Mouse (Mus musculus): ENCODE results near the gene Mttp. TPM values are rescaled to one million over a fixed set of nuclear protein-coding genes. Genes with fewer than 3 reads are reported as not detected.
A peak's percentile ranks its signal among the peaks of the same experiment; 100 is the strongest.

The Mttp gene
- polyA plus RNA-seq, 1 experiment from 2014 or later = 7.9 TPM

DNA sequence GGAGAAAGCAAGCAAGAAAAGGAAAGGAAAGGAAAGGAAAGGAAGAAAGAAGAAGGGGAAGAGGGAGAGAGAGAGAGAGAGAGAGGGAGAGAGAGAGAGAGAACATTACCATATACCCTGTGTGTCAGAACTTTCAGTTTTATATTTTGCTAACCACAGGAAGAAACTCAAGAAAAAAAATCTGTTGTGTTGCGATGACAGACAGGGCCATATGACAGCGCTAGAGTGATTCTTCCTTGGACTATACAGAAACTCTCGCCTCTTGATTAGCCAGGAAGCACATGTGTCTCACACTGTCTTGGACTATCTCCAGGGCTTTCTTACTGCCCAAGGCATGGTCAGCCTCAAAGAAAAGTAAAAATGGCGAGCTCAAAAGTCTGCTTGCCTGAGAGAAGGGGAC lies 82.1 kb downstream of the Mttp start:
- DNase-seq (ENCODE audit: low read depth, low spot score) = no peak
- in situ Hi-C loops (cut with MboI; ENCODE audit: low pct_unique_long_range_greater_than_20kb) = no loop called here
- ATAC-seq = no peak
- TF ChIP-seq CTCF (IDR thresholded peaks at IDR 0.05) = no peak
- ChIA-PET CTCF (interaction anchor here (1.1 to 1.5 kb wide), 2 partner anchors 15 to 82 kb away, joined by 3 to 5 read pairs; partner anchors contain the start of gene Mttp), POLR2A (no interaction called here)
- no peaks in the 10 kb centered on the region for H3K27me3 ChIP-seq

DNA sequence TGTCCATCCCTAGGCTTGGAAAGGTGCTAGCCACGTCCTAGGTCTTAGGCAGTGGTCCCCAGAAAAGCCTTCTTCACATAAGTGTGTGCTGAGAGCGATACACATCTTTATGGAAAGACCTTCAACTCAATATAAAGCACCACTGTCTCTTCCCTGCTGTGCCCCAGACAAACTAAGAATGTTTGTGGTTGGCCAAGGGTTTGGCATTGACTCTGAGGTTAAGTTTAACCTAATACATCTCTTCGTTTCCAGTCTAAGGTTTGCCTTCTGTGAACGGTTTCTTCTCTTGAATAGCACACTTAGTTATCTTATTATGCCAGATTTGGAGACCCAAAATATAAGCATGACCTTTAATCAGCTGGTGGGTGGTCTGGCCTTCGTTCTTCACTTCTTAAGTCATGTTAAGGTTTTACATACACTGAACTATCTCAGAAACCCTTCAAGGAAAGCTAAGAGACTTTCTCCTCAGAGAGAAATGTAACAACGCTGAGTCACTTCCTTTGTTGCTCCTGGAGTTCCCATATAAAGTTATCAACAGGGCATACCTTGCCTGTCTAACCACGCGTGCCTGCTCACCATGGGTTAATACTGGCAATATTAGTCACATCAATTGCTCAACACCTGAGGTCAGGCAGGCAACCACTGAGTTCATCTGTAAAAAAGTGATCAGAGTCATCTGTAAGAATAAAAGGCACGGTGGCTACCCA lies 83.4 kb downstream of the Mttp start:
- in situ Hi-C loops (cut with MboI; ENCODE audit: low pct_unique_long_range_greater_than_20kb) = no loop called here
- CTCF ChIA-PET = interaction anchor here (1.3 to 1.5 kb wide), 3 partner anchors 9 to 70 kb away, joined by 3 to 6 read pairs (median 4); no protein-coding TSS in a partner anchor
- ATAC-seq = peak; percentile 84

DNA sequence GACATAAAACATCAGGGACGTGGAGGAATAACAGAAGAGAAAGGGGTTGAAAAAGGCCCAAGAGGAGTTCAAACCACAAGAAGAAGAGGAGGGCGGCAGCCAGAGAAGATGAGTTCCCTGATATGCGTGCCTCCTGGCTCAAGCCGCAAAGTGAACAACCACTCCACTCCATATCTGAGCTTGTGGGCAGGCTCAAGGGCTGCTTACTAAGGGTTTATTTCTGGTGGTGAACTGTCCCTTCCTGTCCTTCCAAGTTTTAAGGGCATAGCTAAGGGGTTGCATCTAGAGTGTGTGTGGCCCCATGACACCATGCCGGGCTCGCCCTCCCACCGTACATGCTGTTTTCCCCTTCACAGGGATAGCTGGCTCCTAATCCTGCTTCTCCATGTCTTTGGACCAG lies 84.3 kb downstream of the Mttp start:
- DNase-seq (ENCODE audit: low read depth, low spot score) = no peak
- in situ Hi-C loops (cut with MboI; ENCODE audit: low pct_unique_long_range_greater_than_20kb) = no loop called here
- no peak for ATAC-seq
- ChIA-PET POLR2A (interaction anchor here (0.7 kb wide), 1 partner anchor 81 kb away, joined by 3 read pairs; no protein-coding TSS in a partner anchor), CTCF (interaction anchor here (0.5 to 1.5 kb wide), 2 partner anchors 8 to 195 kb away, joined by 3 to 6 read pairs; no protein-coding TSS in a partner anchor)
- H3K27me3 ChIP-seq = no peaks in the 10 kb centered on the region
- TF ChIP-seq CTCF (IDR thresholded peaks at IDR 0.05) = no peak

More for the DNA sequence above, 83.4 kb downstream of the Mttp start:
- no peaks in the 10 kb centered on the region for H3K27me3 ChIP-seq
- DNase-seq (ENCODE audit: low read depth, low spot score) = peak; percentile 77
- no peak for TF ChIP-seq CTCF (IDR thresholded peaks at IDR 0.05)
- POLR2A ChIA-PET = interaction anchor here (0.6 to 1.3 kb wide), 4 partner anchors 60 to 142 kb away, joined by 3 to 5 read pairs (median 3); no protein-coding TSS in a partner anchor

DNA sequence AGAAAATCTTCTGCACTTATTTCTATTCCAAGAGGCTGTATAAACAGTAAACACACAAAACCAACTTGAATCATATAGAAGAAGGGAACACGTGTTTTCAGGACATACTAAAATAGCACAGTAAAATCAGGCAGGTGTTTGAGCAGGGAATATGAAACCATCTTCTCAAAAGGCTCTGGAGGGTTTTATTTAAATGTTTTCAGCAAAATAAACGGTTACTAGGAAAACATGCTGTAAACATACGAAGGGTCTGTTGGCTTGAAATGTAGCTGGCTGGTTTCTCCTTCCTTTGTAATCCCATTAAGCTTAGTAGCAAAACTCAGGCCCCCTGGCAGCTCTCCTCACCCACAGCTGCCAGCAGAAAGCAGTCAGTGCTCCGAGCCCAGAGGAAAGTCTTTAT lies 86.5 kb downstream of the Mttp start:
- TF ChIP-seq CTCF (IDR thresholded peaks at IDR 0.05) = no peak
- ChIA-PET POLR2A (no interaction called here), CTCF (interaction anchor here (0.8 to 2.4 kb wide), 3 partner anchors 16 to 67 kb away, joined by 3 to 8 read pairs (median 5); no protein-coding TSS in a partner anchor)
- in situ Hi-C loops (cut with MboI; ENCODE audit: low pct_unique_long_range_greater_than_20kb) = no loop called here
- ATAC-seq (no peak), DNase-seq (ENCODE audit: low read depth, low spot score) (no peak)
- no peaks in the 10 kb centered on the region for H3K27me3 ChIP-seq

DNA sequence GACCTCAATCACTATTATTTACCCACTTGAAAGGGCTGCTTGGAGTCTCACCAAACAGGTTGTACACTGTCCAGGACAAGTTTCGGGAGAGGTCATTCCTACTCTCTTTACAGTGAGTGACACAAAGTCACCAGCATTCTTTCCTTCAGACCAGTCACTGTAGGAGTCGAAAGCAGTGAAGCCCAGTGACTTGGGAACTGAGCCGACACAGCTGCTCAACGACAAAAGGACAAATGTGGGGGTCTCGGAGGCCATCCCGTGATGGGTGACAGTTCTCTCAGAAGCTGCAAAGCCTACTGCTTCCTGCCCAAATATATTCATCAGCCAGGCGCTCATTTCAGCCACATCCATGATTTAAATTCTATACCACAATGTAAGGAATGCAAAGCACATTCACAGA lies 87.8 kb downstream of the Mttp start:
- ChIA-PET POLR2A (no interaction called here), CTCF (interaction anchor here (1.2 to 2.4 kb wide), 3 partner anchors 35 to 66 kb away, joined by 4 to 8 read pairs (median 5); no protein-coding TSS in a partner anchor)
- no peak for TF ChIP-seq CTCF (IDR thresholded peaks at IDR 0.05)
- H3K27me3 ChIP-seq = no peaks in the 10 kb centered on the region
- in situ Hi-C loops (cut with MboI; ENCODE audit: low pct_unique_long_range_greater_than_20kb) = no loop called here
- ATAC-seq = no peak
- DNase-seq (ENCODE audit: low read depth, low spot score) = no peak

DNA sequence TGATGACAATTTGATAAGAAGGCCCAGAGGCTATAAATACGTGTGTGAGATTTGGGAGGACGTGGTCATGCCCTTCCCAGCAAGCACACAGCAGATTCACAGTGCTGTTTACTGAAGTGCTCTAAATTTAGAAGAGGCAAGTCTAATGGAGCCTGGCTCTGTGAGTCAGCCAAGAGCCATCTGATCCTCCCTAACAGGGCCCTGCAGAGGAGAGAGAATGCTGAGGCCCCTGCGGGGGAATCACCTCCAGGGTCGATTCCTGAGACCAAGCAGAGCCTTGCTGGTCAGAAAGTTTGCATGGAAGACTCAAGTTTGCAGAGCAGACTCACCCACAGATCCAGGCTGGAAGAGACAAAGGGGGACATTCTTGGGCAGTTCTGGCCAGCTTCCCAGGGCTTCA lies 90.8 kb downstream of the Mttp start:
- ATAC-seq (peak; percentile 93), DNase-seq (ENCODE audit: low read depth, low spot score) (peak; percentile 75)
- CTCF ChIA-PET = no interaction called here
- no peak for TF ChIP-seq CTCF (IDR thresholded peaks at IDR 0.05)
- POLR2A ChIA-PET = no interaction called here
- H3K27me3 ChIP-seq = no peaks in the 10 kb centered on the region
- in situ Hi-C loops (cut with MboI; ENCODE audit: low pct_unique_long_range_greater_than_20kb) = no loop called here

DNA sequence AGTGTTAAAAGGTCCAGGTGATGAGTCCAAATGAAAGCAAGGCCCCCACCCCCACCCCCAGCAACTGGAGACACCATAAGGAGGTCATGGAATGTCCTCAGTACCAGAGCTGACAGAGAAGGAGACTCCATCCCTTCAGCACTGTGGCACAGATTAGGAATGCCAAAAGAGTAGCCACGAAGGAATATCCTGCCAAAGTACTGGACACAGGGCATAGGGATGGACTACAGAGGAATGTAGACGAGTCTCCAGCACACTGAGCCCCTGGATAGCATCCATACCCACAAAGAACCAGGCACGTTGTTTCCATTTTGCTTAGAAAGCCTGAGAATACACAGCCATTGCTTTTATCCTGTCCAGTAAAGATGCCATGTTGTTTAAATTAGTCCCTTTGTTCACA lies 93.3 kb downstream of the Mttp start:
- ATAC-seq (no peak), DNase-seq (ENCODE audit: low read depth, low spot score) (no peak)
- H3K27me3 ChIP-seq = no peaks in the 10 kb centered on the region
- POLR2A ChIA-PET = no interaction called here
- CTCF ChIA-PET = interaction anchor here (1.5 kb wide), 1 partner anchor 10 kb away, joined by 6 read pairs; no protein-coding TSS in a partner anchor
- in situ Hi-C loops (cut with MboI; ENCODE audit: low pct_unique_long_range_greater_than_20kb) = no loop called here
- TF ChIP-seq CTCF (IDR thresholded peaks at IDR 0.05) = no peak

DNA sequence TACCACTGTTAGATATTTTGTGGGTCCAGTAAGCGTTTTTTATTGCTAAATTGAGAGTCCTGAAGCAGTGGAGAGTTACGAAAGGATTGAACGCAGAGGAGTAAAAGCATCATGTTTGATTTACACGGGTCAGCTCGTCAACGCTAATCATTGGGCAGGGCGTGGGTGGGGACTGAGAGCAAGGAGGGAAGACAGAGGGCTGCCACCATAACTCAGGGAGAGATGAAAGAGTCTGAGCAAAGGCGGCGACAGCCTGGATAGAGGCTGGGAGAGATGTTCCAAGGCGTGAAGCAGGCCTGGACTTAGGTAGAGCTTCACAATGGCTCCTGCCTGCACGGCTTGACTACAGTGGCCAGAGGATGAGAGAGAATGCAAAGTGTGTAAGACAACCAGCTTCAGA lies 94.0 kb downstream of the Mttp start:
- DNase-seq (ENCODE audit: low read depth, low spot score) (no peak), ATAC-seq (no peak)
- no peaks in the 10 kb centered on the region for H3K27me3 ChIP-seq
- ChIA-PET POLR2A (no interaction called here), CTCF (no interaction called here)
- in situ Hi-C loops (cut with MboI; ENCODE audit: low pct_unique_long_range_greater_than_20kb) = no loop called here
- TF ChIP-seq CTCF (IDR thresholded peaks at IDR 0.05) = no peak

DNA sequence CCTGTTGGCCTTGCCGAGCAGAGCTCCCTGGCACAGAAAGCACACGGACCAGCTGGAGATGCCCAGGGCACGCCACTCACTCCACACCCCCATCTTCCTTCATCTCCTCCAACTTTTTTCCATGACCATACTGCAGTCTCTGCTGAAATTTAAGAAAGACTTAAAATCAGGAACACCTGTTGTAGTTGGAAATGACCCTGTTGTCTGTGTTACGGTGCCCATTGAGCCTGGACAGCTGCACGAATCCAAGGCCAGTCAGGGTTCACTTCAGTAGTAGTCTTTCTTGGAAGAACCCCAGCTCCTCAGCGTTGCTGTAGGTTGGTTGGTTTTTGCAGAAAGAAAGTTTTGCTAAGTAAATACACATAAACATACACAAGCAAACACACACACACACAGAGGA lies 95.2 kb downstream of the Mttp start:
- no peak for ATAC-seq
- in situ Hi-C loops (cut with MboI; ENCODE audit: low pct_unique_long_range_greater_than_20kb) = no loop called here
- H3K27me3 ChIP-seq = no peaks in the 10 kb centered on the region
- DNase-seq (ENCODE audit: low read depth, low spot score) = no peak
- ChIA-PET CTCF (no interaction called here), POLR2A (no interaction called here)
- no peak for TF ChIP-seq CTCF (IDR thresholded peaks at IDR 0.05)

DNA sequence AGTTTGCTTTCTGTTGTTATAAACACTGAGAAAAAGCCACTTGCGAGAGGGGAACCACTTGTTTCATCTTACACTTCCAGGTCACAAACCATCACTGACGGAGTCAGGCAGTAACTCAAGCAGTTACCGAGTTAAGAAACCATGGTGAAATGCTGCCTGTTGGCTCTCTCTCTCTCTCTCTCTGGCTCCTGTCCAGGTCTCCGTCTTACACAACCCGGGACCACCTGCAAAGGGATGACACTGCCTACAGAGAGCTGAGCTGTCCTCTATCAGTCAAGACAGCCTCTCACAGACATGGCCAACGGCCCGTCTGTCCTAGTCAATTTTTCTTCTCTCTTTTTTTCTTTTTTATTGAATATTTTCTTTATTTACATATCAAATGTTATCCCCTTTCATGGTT lies 101.5 kb downstream of the Mttp start:
- peak; percentile 27 for ATAC-seq
- ChIA-PET POLR2A (interaction anchor here (0.6 kb wide), 1 partner anchor 155 kb away, joined by 3 read pairs; no protein-coding TSS in a partner anchor), CTCF (no interaction called here)
- TF ChIP-seq CTCF (IDR thresholded peaks at IDR 0.05) = no peak
- H3K27me3 ChIP-seq = no peaks in the 10 kb centered on the region
- in situ Hi-C loops (cut with MboI; ENCODE audit: low pct_unique_long_range_greater_than_20kb) = no loop called here
- no peak for DNase-seq (ENCODE audit: low read depth, low spot score)

DNA sequence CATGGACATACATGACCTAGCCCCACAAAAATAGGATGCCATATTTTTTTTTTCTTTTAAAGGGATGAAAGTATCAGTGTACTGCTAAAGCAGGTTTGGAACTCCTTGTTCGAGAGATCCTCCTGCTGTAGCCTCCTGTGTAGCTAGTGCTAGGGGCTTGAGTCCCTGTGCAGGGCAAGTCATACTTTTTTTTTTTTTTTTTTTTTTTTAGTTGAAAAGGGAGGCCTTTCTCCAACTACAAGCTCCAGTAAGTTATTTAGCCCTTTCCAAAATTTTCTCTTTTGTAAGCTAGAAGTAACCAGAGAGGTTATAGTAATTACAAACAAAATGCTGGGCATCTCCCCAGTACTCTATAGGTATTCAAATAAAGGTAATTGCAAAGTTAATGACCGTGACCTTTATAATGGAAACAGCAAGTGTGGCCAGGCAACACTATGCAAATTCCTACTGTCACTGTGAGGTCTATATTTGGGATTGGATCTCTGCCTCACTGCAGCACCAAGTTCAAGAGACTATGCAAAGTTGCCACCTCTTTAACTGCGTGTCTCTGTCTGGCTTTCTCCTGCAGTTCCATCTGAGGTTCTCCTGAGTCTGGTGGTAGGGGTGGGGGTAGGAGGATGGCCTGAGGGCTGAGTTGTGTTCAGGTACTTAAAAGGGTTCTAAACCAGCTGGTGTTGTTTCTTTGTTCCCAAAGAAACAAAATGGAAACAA lies 103.0 kb downstream of the Mttp start:
- ATAC-seq = no peak
- H3K27me3 ChIP-seq = no peaks in the 10 kb centered on the region
- in situ Hi-C loops (cut with MboI; ENCODE audit: low pct_unique_long_range_greater_than_20kb) = no loop called here
- CTCF ChIA-PET = interaction anchor here (0.7 to 1.7 kb wide), 3 partner anchors 8 to 50 kb away, joined by 3 to 4 read pairs (median 4); no protein-coding TSS in a partner anchor
- POLR2A ChIA-PET = interaction anchor here (0.6 to 0.9 kb wide), 2 partner anchors 13 to 102 kb away, joined by 3 read pairs; no protein-coding TSS in a partner anchor
- no peak for TF ChIP-seq CTCF (IDR thresholded peaks at IDR 0.05)
- DNase-seq (ENCODE audit: low read depth, low spot score) = no peak

Measured in Patski (cell line).